Mouse (Mus musculus): ENCODE data around the gene Olfr705. TPM values are rescaled to one million over a fixed set of nuclear protein-coding genes. Genes with fewer than 3 reads are reported as not detected.
"Not testable (repeated sequence)": the region's sequence is repeated elsewhere in the genome, so short reads cannot be mapped to it uniquely, and the experiment has no call there.

The Olfr705 gene
- not detected in 2 replicates for polyA plus RNA-seq (2015; fragmentation: Nextera tagmentation; extraction: Ambion mirVana)

DNA sequence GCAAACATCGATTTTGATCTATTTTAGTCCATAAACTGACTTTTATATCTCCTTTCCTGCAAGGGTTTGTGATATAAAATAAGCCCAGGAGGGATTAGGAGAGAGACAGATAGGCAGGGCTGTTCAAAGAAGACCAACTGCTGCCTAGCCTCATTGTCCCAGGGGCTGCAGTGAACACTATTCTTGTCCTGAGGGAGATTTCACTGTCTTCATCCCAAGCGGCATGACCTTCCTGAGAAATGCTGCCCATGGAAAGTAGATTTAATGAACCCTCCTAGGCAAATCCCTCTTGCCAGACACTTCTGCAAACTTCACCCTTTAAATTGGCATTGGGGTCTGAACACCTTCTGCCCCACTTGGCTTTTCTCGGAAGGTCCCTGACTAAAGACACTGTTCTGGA is at the start of gene Olfr705:
Gene Olfr705, minus strand, starts transcription at position 101 of the 400 bp plus-strand sequence.
- H3K4me1 ChIP-seq, result no peaks in the 10 kb centered on the region
- no peak within 1 kb of the TSS for H3K4me3 ChIP-seq (replicated peaks)
- no peak within 1 kb of the TSS for H3K9ac ChIP-seq
- no peak within 1 kb of the TSS for H3K4me2 ChIP-seq
- H3K27me3 ChIP-seq (replicated peaks), result no peaks in the 10 kb centered on the region
- no peaks in the 10 kb centered on the region for H3K36me3 ChIP-seq
- 78% methylated on average over 3 of the region's 3 CpGs for WGBS
- H3K27ac ChIP-seq, result no peak within 1 kb of the TSS
- no peak for ATAC-seq (ENCODE audit: insufficient read depth, low FRiP score, low read depth)
- H3K9me3 ChIP-seq, result no peaks in the 10 kb centered on the region

GRCm38 (mm10) chr7:106920961-106921360 is 44.3 kb upstream of the Olfr705 start:
- H3K4me2 ChIP-seq; H3K9ac ChIP-seq; H3K4me1 ChIP-seq; H3K27me3 ChIP-seq (replicated peaks); ATAC-seq (ENCODE audit: insufficient read depth, low FRiP score, low read depth); H3K9me3 ChIP-seq; H3K4me3 ChIP-seq (replicated peaks); H3K36me3 ChIP-seq; H3K27ac ChIP-seq: not testable (repeated sequence)
- WGBS, result 87% methylated on average over 7 of the region's 7 CpGs

DNA sequence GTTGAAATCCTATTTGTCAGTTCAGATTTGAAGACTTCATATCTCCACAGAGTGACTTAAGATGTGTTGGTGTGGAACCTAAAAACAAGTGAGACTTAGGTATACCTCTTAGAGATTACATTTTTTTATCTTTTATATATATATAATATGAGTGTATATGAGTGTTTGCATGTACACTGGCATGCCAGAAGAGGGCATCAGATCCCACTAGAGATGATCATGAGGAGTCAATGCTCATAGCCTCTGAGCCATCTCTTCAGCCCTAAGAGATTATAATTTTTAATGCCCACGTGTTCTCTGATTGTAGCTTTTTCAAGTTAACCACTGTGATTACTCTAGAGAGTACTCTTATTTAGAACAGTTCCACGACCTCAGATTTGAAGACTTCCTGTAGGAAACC is 31.0 kb upstream of the Olfr705 start, which contains the start of gene Olfr1532-ps1:
Gene Olfr1532-ps1, plus strand, starts transcription at position 326 of the 400 bp plus-strand sequence.
- H3K9me3 ChIP-seq, result no peaks in the 10 kb centered on the region
- H3K27me3 ChIP-seq (replicated peaks), result no peaks in the 10 kb centered on the region
- H3K9ac ChIP-seq, result no peak within 1 kb of the TSS
- H3K36me3 ChIP-seq, result no peaks in the 10 kb centered on the region
- H3K27ac ChIP-seq, result no peak within 1 kb of the TSS
- 65% methylated on average over 2 of the region's 2 CpGs for WGBS
- H3K4me2 ChIP-seq, result no peak within 1 kb of the TSS
- ATAC-seq (ENCODE audit: insufficient read depth, low FRiP score, low read depth), result no peak
- H3K4me3 ChIP-seq (replicated peaks), result no peak within 1 kb of the TSS
- H3K4me1 ChIP-seq, result no peaks in the 10 kb centered on the region

- ATAC-seq (ENCODE audit: insufficient read depth, low FRiP score, low read depth); H3K4me1 ChIP-seq; H3K27ac ChIP-seq; H3K27me3 ChIP-seq (replicated peaks); H3K9me3 ChIP-seq; H3K9ac ChIP-seq; H3K4me3 ChIP-seq (replicated peaks); H3K36me3 ChIP-seq; H3K4me2 ChIP-seq: not testable (repeated sequence)
- WGBS, result 72% methylated on average over 3 of the region's 3 CpGs
These were observed 24.4 kb upstream of the Olfr705 start, which contains the start of gene Olfr707 for GRCm38 (mm10) chr7:106901141-106901540. Gene Olfr707, minus strand, starts transcription at chr7:106901241.

GRCm38 (mm10) chr7:106888062-106888461 is 11.4 kb upstream of the Olfr705 start, which contains the start of gene Olfr706:
Gene Olfr706, minus strand, starts transcription at chr7:106888162.
- Histone ChIP-seq H3K4me3 (replicated peaks) (no peak within 1 kb of the TSS), H3K4me1 (no peaks in the 10 kb centered on the region), H3K36me3 (no peaks in the 10 kb centered on the region), H3K27ac (no peak within 1 kb of the TSS), H3K27me3 (replicated peaks) (no peaks in the 10 kb centered on the region), H3K9me3 (no peaks in the 10 kb centered on the region), H3K4me2 (no peak within 1 kb of the TSS), H3K9ac (no peak within 1 kb of the TSS)
- ATAC-seq (ENCODE audit: insufficient read depth, low FRiP score, low read depth), result no peak
- 71% methylated on average over 2 of the region's 2 CpGs for WGBS

GRCm38 (mm10) chr7:106862885-106863284 is 13.8 kb downstream of the Olfr705 start, which contains the start of gene Olfr704:
Gene Olfr704, plus strand, starts transcription at chr7:106863185.
- Histone ChIP-seq H3K9ac (no peak within 1 kb of the TSS), H3K4me2 (no peak within 1 kb of the TSS), H3K27ac (no peak within 1 kb of the TSS), H3K4me3 (replicated peaks) (no peak within 1 kb of the TSS), H3K36me3 (no peaks in the 10 kb centered on the region), H3K4me1 (no peaks in the 10 kb centered on the region), H3K27me3 (replicated peaks) (no peaks in the 10 kb centered on the region), H3K9me3 (no peaks in the 10 kb centered on the region)
- no peak for ATAC-seq (ENCODE audit: insufficient read depth, low FRiP score, low read depth)

DNA sequence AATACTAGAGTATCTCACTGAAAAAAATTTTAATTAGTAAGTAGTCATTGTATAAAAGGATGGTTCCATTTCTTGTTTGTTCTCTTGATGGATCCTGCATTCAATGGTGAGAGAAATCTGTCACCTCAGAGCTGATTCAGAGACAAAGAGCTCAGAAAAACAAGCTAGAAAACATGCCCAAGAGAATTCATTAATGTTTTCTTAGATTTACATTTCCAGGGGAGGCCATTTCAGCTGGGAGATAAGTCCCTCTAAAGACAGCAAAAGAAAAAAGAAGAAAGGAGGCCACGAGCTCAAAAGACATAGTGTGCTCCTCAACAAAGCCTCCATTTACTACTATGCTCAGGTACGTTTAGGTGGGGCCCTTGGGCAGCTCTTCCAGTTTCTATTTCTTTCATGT is 33.6 kb downstream of the Olfr705 start, which contains the start of gene Olfr703:
Gene Olfr703, plus strand, starts transcription at position 301 of the 400 bp plus-strand sequence.
- ATAC-seq (ENCODE audit: insufficient read depth, low FRiP score, low read depth), result no peak
- Histone ChIP-seq H3K36me3 (no peaks in the 10 kb centered on the region), H3K4me2 (no peak within 1 kb of the TSS), H3K27ac (no peak within 1 kb of the TSS), H3K4me3 (replicated peaks) (no peak within 1 kb of the TSS), H3K9ac (no peak within 1 kb of the TSS), H3K4me1 (no peaks in the 10 kb centered on the region), H3K27me3 (replicated peaks) (no peaks in the 10 kb centered on the region), H3K9me3 (no peaks in the 10 kb centered on the region)
- 57% methylated on average over 2 of the region's 2 CpGs for WGBS

- Histone ChIP-seq H3K4me2 (no peak within 1 kb of the TSS), H3K9me3 (no peaks in the 10 kb centered on the region), H3K9ac (no peak within 1 kb of the TSS), H3K27ac (no peak within 1 kb of the TSS), H3K4me1 (no peaks in the 10 kb centered on the region), H3K4me3 (replicated peaks) (no peak within 1 kb of the TSS), H3K27me3 (replicated peaks) (no peaks in the 10 kb centered on the region), H3K36me3 (no peaks in the 10 kb centered on the region)
- ATAC-seq (ENCODE audit: insufficient read depth, low FRiP score, low read depth), result no peak
These were observed 42.9 kb downstream of the Olfr705 start, which contains the start of gene Olfr702 for GRCm38 (mm10) chr7:106833793-106834192. Gene Olfr702, minus strand, starts transcription at chr7:106833893.

Other genes starting within 250 kb of the Olfr705 start
- not detected in 2 replicates for gene Olfr693, start 196.3 kb downstream of the Olfr705 start, polyA plus RNA-seq (2015; fragmentation: Nextera tagmentation; extraction: Ambion mirVana)
- not detected in 2 replicates for gene Olfr694, start 185.1 kb downstream of the Olfr705 start, polyA plus RNA-seq (2015; fragmentation: Nextera tagmentation; extraction: Ambion mirVana)
- gene Olfr695, start 160.5 kb downstream of the Olfr705 start, polyA plus RNA-seq (2015; fragmentation: Nextera tagmentation; extraction: Ambion mirVana), result not detected in 2 replicates
- gene Olfr697, start 134.4 kb downstream of the Olfr705 start, polyA plus RNA-seq (2015; fragmentation: Nextera tagmentation; extraction: Ambion mirVana), result not detected in 2 replicates
- gene Olfr698, start 121.5 kb downstream of the Olfr705 start, polyA plus RNA-seq (2015; fragmentation: Nextera tagmentation; extraction: Ambion mirVana), result not detected in 2 replicates
- not detected in 2 replicates for gene Olfr699, start 83.7 kb downstream of the Olfr705 start, polyA plus RNA-seq (2015; fragmentation: Nextera tagmentation; extraction: Ambion mirVana)
- gene Olfr700, start 68.1 kb downstream of the Olfr705 start, polyA plus RNA-seq (2015; fragmentation: Nextera tagmentation; extraction: Ambion mirVana), result not detected in 2 replicates
- not detected in 2 replicates for gene Olfr701, start 62.8 kb downstream of the Olfr705 start, polyA plus RNA-seq (2015; fragmentation: Nextera tagmentation; extraction: Ambion mirVana)
- gene Olfr702, start 43.0 kb downstream of the Olfr705 start, polyA plus RNA-seq (2015; fragmentation: Nextera tagmentation; extraction: Ambion mirVana), result not detected in 2 replicates
- gene Olfr703, start 33.5 kb downstream of the Olfr705 start, polyA plus RNA-seq (2015; fragmentation: Nextera tagmentation; extraction: Ambion mirVana), result not detected in 2 replicates
- not detected in 2 replicates for gene Olfr704, start 13.7 kb downstream of the Olfr705 start, polyA plus RNA-seq (2015; fragmentation: Nextera tagmentation; extraction: Ambion mirVana)
- gene Olfr706, start 11.3 kb upstream of the Olfr705 start, polyA plus RNA-seq (2015; fragmentation: Nextera tagmentation; extraction: Ambion mirVana), result not detected in 2 replicates
- gene Olfr707, start 24.4 kb upstream of the Olfr705 start, polyA plus RNA-seq (2015; fragmentation: Nextera tagmentation; extraction: Ambion mirVana), result not detected in 2 replicates
- gene Olfr1532-ps1, start 31.1 kb upstream of the Olfr705 start, polyA plus RNA-seq (2015; fragmentation: Nextera tagmentation; extraction: Ambion mirVana), result not detected in 2 replicates
- not detected in 2 replicates for gene Olfr709-ps1, start 55.3 kb upstream of the Olfr705 start, polyA plus RNA-seq (2015; fragmentation: Nextera tagmentation; extraction: Ambion mirVana)
- gene Olfr710, start 71.4 kb upstream of the Olfr705 start, polyA plus RNA-seq (2015; fragmentation: Nextera tagmentation; extraction: Ambion mirVana), result not detected in 2 replicates
- gene Olfr6, start 87.0 kb upstream of the Olfr705 start, polyA plus RNA-seq (2015; fragmentation: Nextera tagmentation; extraction: Ambion mirVana), result not detected in 2 replicates
- not detected in 2 replicates for gene Olfr711, start 98.6 kb upstream of the Olfr705 start, polyA plus RNA-seq (2015; fragmentation: Nextera tagmentation; extraction: Ambion mirVana)
- gene Olfr2, start 129.2 kb upstream of the Olfr705 start, polyA plus RNA-seq (2015; fragmentation: Nextera tagmentation; extraction: Ambion mirVana), result not detected in 2 replicates
- gene Olfr713, start 154.3 kb upstream of the Olfr705 start, polyA plus RNA-seq (2015; fragmentation: Nextera tagmentation; extraction: Ambion mirVana), result not detected in 2 replicates
- not detected in 2 replicates for gene Olfr714, start 194.1 kb upstream of the Olfr705 start, polyA plus RNA-seq (2015; fragmentation: Nextera tagmentation; extraction: Ambion mirVana)
- not detected in 2 replicates for gene Olfr17, start 216.3 kb upstream of the Olfr705 start, polyA plus RNA-seq (2015; fragmentation: Nextera tagmentation; extraction: Ambion mirVana)
- not detected in 2 replicates for gene Olfr715b, start 233.5 kb upstream of the Olfr705 start, polyA plus RNA-seq (2015; fragmentation: Nextera tagmentation; extraction: Ambion mirVana)

All from stomach, embryonic 15.5 days (tissue).